Mouse (Mus musculus): ENCODE measurements around the gene Rsbn1.

Rsbn1 gene

DNA sequence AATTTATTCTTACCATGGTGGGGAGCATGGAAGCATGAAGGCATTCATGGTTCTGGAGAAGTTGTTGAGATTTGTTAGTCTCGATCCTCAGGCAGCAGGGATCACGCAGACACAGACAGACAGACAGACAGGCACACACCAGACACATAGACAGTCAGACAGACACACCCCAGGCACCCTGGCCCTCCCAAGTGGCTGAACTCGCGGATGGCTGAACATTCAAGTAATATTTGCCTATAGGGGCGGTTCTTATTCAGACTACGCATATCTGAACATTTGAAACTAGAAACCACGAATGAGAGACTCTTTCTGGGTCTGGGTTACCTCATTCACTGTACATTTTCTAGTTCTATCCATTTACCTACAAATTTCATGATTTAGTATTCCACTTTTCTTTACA, 34.7 kb downstream of the Rsbn1 start:
- DNase-seq (ENCODE audit: low spot score), result no peak

DNA sequence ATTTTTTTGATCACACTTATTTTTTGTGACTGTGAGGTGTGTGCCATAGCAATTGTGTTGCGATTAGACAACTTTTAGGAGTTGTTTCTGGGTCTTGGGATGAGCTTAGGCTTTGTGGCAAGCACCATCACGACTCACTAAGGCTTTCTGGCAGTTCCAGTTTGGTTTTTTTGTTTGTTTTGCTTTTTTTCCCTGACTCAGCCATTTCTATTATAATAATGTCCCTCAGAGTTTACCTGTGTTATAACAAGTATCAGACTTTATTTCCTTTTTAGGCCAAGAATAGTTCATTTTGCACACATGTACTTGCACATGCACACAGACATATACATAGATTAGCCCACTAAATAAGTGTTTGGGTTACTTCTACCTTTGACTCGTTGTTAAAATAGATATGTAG, 46.7 kb downstream of the Rsbn1 start:
- DNase-seq (ENCODE audit: low spot score), result no peak

DNA sequence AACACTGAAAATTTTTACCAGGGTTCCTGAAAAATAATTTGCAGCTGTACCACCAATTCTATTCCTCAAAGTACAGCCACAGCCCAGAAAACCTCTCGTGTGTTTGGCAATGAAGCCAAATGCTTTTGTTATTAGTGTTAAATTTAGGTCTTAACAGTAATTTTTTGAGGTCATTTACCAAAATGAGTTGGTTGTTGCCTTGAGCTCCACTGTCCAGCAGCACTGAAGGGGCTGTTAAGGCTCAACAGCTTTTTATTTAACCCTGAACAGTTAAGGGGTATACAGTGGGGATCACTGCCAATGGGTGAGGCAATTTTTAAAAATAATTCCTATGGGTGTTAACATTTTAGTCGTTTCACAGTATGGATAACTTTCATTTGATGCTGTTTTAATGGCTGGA, 53.3 kb downstream of the Rsbn1 start:
- DNase-seq (ENCODE audit: low spot score), result no peak

DNA sequence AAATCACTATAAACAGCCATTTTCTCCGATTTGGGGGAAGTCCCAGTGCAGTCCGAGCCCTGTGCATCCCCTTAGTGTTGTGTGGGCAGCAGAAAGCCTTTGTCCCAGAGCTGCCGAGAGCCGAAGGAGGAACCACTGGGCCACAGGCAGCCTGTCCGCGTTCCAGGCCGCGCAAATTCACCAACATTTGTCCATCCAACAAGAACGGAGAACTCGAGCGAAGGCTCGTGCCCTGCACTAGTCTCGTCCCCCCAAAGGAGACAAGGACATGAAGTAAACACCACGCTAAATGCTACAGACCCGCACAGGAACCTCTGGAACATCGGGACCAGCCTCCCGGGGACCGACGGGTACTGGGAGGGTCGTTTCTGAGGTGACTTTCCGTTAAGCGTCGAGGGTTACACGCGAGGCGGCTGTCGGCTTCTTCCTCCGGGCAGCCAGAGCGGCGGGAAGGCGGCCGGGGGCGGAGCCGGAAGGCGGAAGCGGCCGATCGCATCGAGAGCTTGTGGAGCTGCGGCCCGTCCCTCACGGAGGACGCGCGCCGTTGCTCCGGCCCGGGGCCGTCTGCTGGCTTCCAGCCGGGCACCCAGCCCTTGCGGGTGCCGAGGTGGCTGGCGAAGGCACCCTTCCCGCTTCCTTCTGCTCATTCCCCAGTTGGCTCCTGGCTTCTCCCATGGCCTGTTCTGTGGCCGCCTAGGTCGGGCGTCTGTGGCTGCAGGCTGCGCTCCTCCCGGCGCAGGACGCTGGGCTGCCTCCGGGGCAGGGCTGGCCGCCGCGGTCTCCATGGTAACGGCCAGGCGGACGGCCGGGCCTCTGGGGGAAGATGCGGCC, 54.2 kb downstream of the Rsbn1 start, which contains the start of gene Phtf1:
Gene Phtf1, plus strand, starts transcription at position 250 of the 831 bp plus-strand sequence.
- peak; percentile 92 for DNase-seq (ENCODE audit: low spot score)

DNA sequence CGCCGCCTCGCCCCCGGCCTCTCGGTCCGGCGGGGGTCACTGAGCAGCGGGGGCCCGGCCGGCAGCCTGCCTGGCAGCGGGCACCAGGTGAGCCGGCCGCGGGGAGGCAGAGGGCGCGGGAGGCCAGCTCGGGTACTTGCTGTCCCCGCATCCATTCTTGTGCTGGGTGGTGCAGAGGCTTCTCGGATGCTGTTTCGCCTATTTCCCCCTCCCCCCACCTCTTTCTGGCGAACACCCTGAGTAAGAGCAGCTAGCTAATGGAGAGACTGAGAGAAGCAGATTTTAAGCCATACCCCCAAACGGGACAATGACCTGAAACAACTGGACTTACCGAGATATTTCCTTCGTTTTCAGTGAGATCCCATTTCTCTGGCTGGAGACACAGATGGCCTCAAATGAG, 54.8 kb downstream of the Rsbn1 start:
- no peak for DNase-seq (ENCODE audit: low spot score)

DNA sequence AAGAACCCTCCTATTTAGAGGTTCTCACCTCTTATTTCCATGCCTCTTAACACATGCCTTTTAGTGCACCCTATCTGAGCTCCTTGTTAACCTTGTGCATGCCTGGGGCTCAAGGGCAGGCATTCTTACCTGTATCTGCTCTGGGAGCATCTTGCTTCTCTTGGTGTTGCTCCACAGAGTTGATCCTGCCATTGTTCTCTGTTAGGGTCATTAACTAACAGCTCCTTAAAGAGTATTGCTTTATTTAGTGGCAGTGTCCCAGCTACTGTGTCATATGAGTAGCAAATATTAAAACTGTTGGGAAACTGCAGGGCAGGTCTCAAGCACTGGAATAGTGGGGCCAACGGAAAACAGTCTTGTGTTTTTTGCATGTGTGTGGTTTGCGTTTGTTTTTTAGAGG, 57.2 kb downstream of the Rsbn1 start:
- no peak for DNase-seq (ENCODE audit: low spot score)

DNA sequence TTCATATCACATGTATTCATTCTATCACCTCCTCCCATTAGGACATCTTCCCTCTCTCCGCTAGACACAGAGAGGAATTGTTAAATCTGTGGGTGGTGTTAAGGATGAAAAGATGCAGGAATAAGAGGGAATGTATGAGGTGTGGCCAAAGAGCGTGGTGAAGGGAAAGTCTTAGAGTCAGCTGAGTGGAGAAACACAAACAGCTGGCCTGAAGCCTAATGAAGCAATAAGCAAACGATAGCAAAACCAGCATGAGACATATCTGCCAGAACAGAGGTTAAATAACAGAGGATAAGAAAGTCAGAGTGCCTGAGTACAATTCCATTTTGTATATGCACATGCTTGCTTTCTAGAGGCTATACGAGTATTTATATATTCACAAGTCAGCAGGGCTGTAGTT, 70.6 kb downstream of the Rsbn1 start:
- DNase-seq (ENCODE audit: low spot score), result no peak

DNA sequence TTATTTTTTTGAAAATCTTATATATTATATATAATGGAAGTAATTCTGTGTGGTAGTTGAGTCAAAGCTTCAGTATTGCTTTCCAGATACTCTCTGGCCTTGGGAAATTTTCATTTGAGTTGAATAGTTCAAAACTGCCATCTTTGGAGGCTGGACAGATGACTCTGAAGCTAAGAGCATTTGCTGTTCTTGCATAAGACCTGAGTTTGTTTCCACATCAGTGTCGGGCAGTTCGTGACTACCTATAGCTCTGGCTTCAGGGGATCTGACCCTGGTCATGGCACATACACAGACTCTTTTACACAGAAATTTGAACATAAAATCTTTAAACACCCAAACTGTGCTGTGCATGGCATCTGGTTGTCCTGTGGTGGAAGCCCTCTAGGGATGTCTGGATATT, 71.3 kb downstream of the Rsbn1 start:
- DNase-seq (ENCODE audit: low spot score), result no peak

DNA sequence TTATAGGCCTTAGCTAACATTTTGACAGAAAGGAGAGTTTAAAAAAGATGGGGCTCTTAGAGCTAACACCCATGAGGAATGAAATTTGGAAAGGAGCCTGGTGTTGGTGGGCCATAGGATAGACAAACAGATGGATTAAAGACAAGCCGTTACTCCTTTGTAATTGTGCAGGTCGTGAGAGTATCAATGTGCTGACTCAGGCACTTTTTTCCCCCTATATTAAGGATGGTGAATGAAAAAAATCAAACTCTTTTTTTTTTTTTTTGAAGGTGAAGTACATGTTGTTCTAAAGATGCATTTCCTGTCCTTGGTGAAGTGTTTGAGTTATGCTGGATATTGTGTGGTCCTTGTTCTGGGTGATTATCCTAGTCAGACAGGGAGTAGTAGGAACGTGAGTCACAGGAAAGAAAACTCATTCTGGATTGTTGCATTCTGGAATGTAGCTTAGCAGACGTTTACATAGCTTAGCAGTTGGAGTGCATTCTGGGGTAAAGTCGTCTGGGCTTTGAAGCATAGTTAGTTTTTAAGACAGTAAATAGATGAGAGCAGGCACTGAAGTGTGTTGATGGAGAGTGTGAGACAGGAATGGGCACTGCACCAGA, 74.0 kb downstream of the Rsbn1 start:
- DNase-seq (ENCODE audit: low spot score), result no peak

DNA sequence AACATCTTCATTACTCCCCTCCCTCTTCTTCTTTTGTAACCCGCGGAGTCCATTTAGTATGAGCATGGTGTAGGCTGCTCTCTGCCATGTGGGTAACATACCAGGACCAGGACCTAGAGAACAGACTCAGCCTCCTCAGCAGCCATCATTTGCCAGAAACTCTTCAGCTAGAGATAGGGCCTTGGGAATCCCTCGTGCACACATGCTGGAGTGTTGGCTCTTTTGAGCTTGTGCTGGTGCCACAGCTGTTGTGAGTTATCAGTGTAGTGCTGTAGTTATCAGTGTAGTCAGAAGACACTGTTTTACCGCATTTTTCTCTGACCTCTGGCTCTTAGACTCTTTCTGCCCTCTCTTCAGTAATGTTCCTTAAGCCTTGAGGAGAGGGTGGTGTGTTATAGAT, 75.4 kb downstream of the Rsbn1 start:
- DNase-seq (ENCODE audit: low spot score), result no peak

DNA sequence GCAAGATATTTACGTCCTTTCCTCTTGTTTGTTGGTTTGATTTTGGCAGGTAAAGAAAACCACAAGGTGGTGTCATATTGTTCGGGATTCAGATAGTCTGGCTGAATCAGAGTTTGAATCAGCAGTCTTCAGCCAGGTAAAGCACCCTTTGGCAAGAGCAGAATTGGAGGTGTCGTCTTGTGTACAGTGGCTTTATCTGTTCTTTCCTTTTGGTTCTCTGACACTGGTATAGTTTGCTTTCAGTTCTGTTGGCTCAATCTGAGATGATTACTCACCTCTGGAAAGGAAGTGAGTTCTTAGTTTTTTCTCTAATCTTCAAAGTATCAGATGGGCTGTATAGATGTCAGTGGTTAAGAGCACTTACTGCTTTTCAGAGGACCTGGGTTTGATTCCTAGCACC, 77.4 kb downstream of the Rsbn1 start:
- no peak for DNase-seq (ENCODE audit: low spot score)

DNA sequence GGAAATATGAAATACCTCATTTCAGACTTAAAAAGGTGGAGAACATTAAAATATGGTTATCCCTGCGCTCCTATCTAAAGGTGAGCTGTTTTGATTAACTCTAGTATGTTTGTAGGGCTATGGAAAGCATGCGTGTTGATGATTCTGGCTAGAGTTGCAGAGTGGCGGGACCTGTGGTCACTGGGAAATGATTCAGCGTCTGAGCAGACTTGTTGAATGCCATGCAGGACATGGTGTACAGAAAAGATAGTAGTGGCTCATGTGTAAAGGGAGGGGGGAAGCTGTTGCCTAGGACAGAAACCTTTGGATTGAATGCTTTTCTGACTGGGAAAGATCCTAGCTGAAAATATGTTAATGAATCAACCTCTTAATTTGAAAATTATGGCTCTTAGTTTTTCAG, 84.8 kb downstream of the Rsbn1 start:
- no peak for DNase-seq (ENCODE audit: low spot score)

DNA sequence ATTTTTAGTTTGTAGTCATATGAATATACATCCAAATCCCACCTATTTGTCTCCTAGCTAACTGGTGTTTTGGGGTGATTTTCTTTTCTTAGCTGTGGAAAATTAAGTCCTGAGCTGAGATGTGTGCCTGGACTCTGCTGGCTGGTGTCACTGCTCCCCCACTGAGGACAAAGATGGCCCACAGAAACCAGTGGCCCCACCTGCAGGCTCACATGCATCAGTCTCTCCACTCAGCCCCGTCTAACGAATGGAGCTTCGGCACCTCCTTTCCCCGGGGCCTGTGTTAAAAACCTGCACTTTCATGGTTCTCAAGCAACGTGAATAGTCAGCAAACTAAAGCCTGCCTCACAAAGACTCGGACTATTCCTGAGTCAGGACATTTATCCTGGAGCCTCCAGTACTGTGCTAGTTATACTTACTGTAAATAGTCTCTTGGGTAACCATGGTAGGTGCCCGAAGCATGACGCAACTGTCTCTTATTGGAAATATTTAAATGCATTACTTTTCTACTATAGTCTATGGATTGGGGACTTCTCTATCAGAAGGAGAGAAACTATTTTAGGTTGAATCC, 93.1 kb downstream of the Rsbn1 start:
- DNase-seq (ENCODE audit: low spot score), result no peak

DNA sequence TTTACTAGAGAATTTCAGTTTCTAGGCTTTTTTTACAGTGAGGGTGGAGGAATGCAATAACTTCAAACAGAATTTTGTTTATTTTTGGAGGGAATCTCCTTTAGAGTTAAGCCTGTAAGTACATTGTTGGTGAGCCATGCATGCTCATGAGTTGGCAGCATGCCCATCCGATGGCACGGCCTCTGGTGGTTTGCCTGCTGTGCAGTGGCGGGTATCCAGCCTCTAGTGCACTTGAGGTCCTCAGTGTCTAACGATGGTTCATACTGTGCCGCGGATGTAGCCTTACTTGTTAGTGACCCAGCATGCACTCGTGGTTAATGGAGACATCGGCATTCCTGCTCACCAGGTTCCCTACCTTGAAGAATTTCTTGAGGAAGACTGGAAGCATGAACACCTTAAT, 93.6 kb downstream of the Rsbn1 start:
- DNase-seq (ENCODE audit: low spot score), result no peak

DNA sequence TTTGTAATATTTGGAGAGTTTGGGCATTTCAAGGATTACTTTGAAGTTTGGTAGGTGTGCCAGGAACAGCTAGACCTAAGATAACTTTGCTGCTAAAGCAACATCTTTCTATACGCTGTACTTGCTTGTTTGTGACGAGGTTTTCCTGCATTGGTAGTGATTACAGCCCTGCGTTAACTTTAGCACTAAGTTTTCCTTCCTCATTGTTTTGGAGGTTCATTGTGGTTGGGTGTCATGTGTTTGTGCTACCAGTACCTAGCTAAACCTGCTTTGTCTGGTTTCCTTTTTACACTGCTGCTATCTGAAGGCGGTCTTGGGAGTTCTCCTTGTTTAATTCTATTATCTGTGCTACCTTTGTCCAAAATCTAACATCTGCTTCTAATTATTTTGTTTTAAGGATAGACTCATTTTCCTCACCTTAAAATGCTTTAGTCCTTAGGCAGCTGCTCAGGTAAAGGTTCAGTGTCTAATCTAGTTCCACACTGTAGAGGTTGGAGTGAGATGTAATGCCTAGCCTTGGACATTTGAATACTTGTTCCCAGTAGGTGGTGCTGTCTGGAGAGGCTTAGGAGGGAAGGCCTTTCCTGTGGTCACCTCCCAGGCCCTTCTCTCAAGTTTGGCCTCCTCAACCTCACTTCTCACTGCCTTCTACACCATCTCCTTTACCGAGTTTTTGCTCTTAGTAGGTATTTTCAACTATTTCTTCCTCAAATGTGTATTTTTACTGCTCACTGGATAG, 96.2 kb downstream of the Rsbn1 start:
- no peak for DNase-seq (ENCODE audit: low spot score)

DNA sequence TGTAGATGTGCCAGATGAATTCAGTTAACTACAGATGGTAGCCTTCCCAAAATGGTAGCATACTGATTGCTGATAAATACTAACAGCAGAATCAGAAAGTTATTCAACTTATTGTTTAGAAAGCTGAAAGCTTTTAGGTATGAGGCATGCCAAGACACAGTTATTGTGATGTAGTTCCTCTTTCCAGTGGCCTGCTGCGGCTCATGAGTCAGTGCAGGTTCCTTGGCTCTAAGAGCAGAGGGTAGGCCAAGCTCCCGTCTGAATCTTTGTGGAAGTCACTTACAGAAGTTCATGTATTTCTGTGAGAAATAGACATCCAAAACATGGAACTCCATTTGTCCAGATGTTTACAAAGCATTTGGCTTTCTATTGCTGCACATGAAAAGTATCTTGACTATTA, 98.1 kb downstream of the Rsbn1 start:
- DNase-seq (ENCODE audit: low spot score), result no peak

All from yolk sac, embryonic 10.5 days (tissue).